Mouse (Mus musculus) hindbrain, postnatal 0 days (tissue): ENCODE measurements around the gene Cct8l1. TPM values are rescaled to one million over a fixed set of nuclear protein-coding genes. Genes with fewer than 3 reads are reported as not detected.

Experiments
- ATAC-seq: fragments of 200-750 bp; cut with Nextera tagmentation; 2 replicates; pipeline ENCODE4 v1.8.0; 2017; ENCODE audit warnings: mild to moderate bottlenecking, moderate TSS enrichment, moderate library complexity
- DNase-seq: peaks from one replicate; pipeline ENCODE4 v3.0.0-alpha.2; 2015; ENCODE audit warnings: low spot score
- H3K27ac ChIP-seq: fragments of 300-500 bp; sonication (generic); 2 replicates; pipeline ENCODE4 v1.5.1; 2014; ENCODE audit warnings: mild to moderate bottlenecking
- H3K27me3 ChIP-seq: fragments of 300-500 bp; sonication (generic); 2 replicates; pipeline ENCODE4 v1.6.1; 2014; ENCODE audit warnings: low read length, mixed read lengths; ENCODE audit not compliant: insufficient read depth
- H3K36me3 ChIP-seq: fragments of 300-500 bp; sonication (generic); 2 replicates; pipeline ENCODE4 v1.6.1; 2014; ENCODE audit warnings: low read length, mixed read lengths; ENCODE audit not compliant: insufficient read depth
- H3K4me1 ChIP-seq: fragments of 300-500 bp; sonication (generic); 2 replicates; pipeline ENCODE4 v1.6.1; 2014; ENCODE audit warnings: antibody characterized with exemption, low read length, mixed read lengths; ENCODE audit not compliant: insufficient read depth
- H3K4me2 ChIP-seq: fragments of 300-500 bp; sonication (generic); 2 replicates; pipeline ENCODE4 v1.6.1; 2014; ENCODE audit warnings: low read depth, mild to moderate bottlenecking, low read length, moderate library complexity, mixed read lengths
- H3K4me3 ChIP-seq: fragments of 300-500 bp; sonication (generic); 2 replicates; pipeline ENCODE4 v1.5.1; 2014; ENCODE audit warnings: low read length
- H3K9ac ChIP-seq: fragments of 300-500 bp; sonication (generic); replicated peaks from 2 replicates; pipeline ENCODE4 v1.6.1; 2014; ENCODE audit warnings: mild to moderate bottlenecking, low read length, moderate library complexity, mixed read lengths
- H3K9me3 ChIP-seq: fragments of 300-500 bp; sonication (generic); 2 replicates; pipeline ENCODE4 v1.6.1; 2016; ENCODE audit warnings: low read length, mixed read lengths
- CTCF ChIP-seq: IDR thresholded peaks from 2 replicates; pipeline ENCODE4 v1.5.1; 2016; ENCODE audit warnings: antibody characterized with exemption, control low read depth, low read depth
- WGBS: fragments of 180-500 bp; shearing (Covaris S2); extraction: QIAGEN DNeasy Blood & Tissue Kit; methylation state at CpG from one replicate; pipeline ENCODE4 v1.1.7; 2014; 5-methylcytosine and 5-hydroxymethylcytosine counted together
- polyA plus RNA-seq: library from polyadenylated mRNA; unstranded; fragments of >200 nt; fragmentation: Nextera tagmentation; extraction: Ambion mirVana; gene quantifications from 2 replicates; pipeline ENCODE4 v1.2.1, GENCODE M21; 2015
- total RNA-seq: library from RNA; depleted of rRNA; stranded (reverse); fragments of >200 nt; gene quantifications from 2 replicates; pipeline ENCODE4 v1.2.3, GENCODE M21; 2014; rRNA removed

Cct8l1 gene
- total and polyA plus RNA-seq, 2 experiments from 2014 or later = not detected

DNA sequence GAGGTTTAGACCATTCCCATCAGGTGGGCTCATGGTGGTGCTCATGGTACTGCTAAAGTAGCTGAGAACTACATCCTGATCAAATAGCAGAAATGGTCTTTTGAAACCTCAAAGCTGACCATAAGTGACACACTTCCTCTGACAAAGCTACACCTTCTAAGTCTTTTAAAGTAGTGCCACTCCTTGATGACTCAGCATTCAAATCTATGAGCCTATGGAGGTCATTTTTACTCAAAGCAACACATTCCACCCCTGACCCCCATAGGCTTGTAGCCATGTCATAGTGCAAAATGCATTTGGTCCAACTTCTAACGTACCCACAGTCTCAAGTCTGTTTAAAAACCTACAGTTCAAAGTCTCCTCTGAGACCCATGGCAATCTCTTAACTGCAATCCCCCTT is 35.0 kb downstream of the Cct8l1 start:
- H3K4me1 ChIP-seq = no peaks in the 10 kb centered on the region
- H3K4me3 ChIP-seq = no peak overlapping the region
- no peak overlapping the region for H3K9ac ChIP-seq
- DNase-seq (no peak), ATAC-seq (no peak)
- H3K27me3 ChIP-seq = no peaks in the 10 kb centered on the region
- TF ChIP-seq CTCF = no peak
- no peak overlapping the region for H3K4me2 ChIP-seq
- H3K36me3 ChIP-seq = no peaks in the 10 kb centered on the region
- H3K9me3 ChIP-seq = no peaks in the 10 kb centered on the region
- WGBS = 81% methylated on average over 1 of the region's 1 CpGs
- H3K27ac ChIP-seq = no peak overlapping the region

- WGBS = 92% methylated on average over 1 of the region's 1 CpGs
- no peak overlapping the region for H3K4me3 ChIP-seq
- ATAC-seq = no peak
- H3K9ac ChIP-seq = no peak overlapping the region
- no peak for DNase-seq
- no peak overlapping the region for H3K27ac ChIP-seq
- H3K4me2 ChIP-seq = no peak overlapping the region
- no peaks in the 10 kb centered on the region for H3K9me3 ChIP-seq
- no peaks in the 10 kb centered on the region for H3K27me3 ChIP-seq
- no peaks in the 10 kb centered on the region for H3K36me3 ChIP-seq
- no peak for TF ChIP-seq CTCF
- no peaks in the 10 kb centered on the region for H3K4me1 ChIP-seq
Measured at GRCm38 (mm10) chr5:25554210-25554609, 38.3 kb downstream of the Cct8l1 start.

DNA sequence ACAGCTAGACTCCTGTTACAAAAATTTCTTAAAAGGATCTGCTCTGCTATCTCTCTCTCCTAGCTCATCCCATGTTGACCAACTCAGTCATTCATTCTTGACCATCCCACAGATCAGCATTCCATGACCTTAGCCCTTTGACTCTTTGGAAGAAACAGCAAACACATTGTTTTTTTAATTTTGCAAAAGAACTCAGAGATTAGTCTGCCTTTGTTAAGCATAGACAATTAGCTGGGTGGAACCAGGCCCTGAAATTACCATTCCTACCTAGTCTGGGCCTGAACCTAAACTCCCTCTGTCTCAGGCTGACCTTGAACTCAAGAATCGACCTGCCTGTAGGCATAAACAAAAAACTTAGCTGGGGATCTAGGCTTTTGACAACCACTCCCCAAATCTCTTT is 38.8 kb downstream of the Cct8l1 start:
- Histone ChIP-seq H3K9ac (no peak overlapping the region), H3K36me3 (no peaks in the 10 kb centered on the region), H3K4me1 (no peaks in the 10 kb centered on the region), H3K27me3 (no peaks in the 10 kb centered on the region), H3K4me2 (no peak overlapping the region), H3K4me3 (no peak overlapping the region), H3K27ac (no peak overlapping the region), H3K9me3 (no peaks in the 10 kb centered on the region)
- no peak for TF ChIP-seq CTCF
- ATAC-seq (no peak), DNase-seq (no peak)
- WGBS = 38% methylated on average over 1 of the region's 1 CpGs

- Histone ChIP-seq H3K4me3 (no peak overlapping the region), H3K4me2 (no peak overlapping the region), H3K36me3 (no peaks in the 10 kb centered on the region), H3K9me3 (no peaks in the 10 kb centered on the region), H3K27me3 (no peaks in the 10 kb centered on the region), H3K9ac (no peak overlapping the region), H3K4me1 (no peaks in the 10 kb centered on the region), H3K27ac (no peak overlapping the region)
- no peak for TF ChIP-seq CTCF
- WGBS = 86% methylated on average over 5 of the region's 5 CpGs
- ATAC-seq (no peak), DNase-seq (no peak)
Measured at GRCm38 (mm10) chr5:25555684-25556083, 39.8 kb downstream of the Cct8l1 start.

- TF ChIP-seq CTCF = no peak
- Histone ChIP-seq H3K9me3 (no peaks in the 10 kb centered on the region), H3K4me2 (no peak overlapping the region), H3K4me1 (no peaks in the 10 kb centered on the region), H3K4me3 (no peak overlapping the region), H3K36me3 (no peaks in the 10 kb centered on the region), H3K27ac (no peak overlapping the region), H3K27me3 (no peaks in the 10 kb centered on the region), H3K9ac (no peak overlapping the region)
- DNase-seq = no peak
- ATAC-seq = no peak
- 81% methylated on average over 5 of the region's 5 CpGs for WGBS
Measured at GRCm38 (mm10) chr5:25556363-25556762, 40.5 kb downstream of the Cct8l1 start.

Other genes starting within 250 kb of the Cct8l1 start
- 40.2 and 46.5 TPM in 2 replicates for gene Kmt2c, start 17.3 kb upstream of the Cct8l1 start, total RNA-seq
- 10.8 and 11.1 TPM in 2 replicates for gene Kmt2c, start 17.3 kb upstream of the Cct8l1 start, polyA plus RNA-seq
- gene Xrcc2, start 189.8 kb downstream of the Cct8l1 start, total RNA-seq = 13.4 and 23.2 TPM in 2 replicates
- gene Xrcc2, start 189.8 kb downstream of the Cct8l1 start, polyA plus RNA-seq = 5.5 and 5.7 TPM in 2 replicates
- 18.8 and 25.7 TPM in 2 replicates for gene Actr3b, start 243.9 kb downstream of the Cct8l1 start, total RNA-seq
- gene Actr3b, start 243.9 kb downstream of the Cct8l1 start, polyA plus RNA-seq = 53.6 and 58.1 TPM in 2 replicates